Mouse (Mus musculus) gastrocnemius, adult 2 months (tissue): ENCODE measurements around the gene Dbil5. TPM values are rescaled to one million over a fixed set of nuclear protein-coding genes. Genes with fewer than 3 reads are reported as not detected.

Experiments
- DNase-seq: peaks from one replicate; pipeline ENCODE4 v3.0.0; 2022
- H3K27ac ChIP-seq: fragments of 200-600 bp; 2 replicates; pipeline ENCODE4 v1.8.1; 2022; ENCODE audit warnings: mild to moderate bottlenecking
- H3K4me3 ChIP-seq: fragments of 200-600 bp; 2 replicates; pipeline ENCODE4 v1.8.1; 2022; ENCODE audit warnings: mild to moderate bottlenecking, moderate library complexity
- CTCF ChIP-seq: fragments of 200-600 bp; IDR thresholded peaks from 2 replicates; pipeline ENCODE4 v1.8.1; 2022; ENCODE audit warnings: antibody characterized with exemption, mild to moderate bottlenecking, moderate library complexity
- intact Hi-C: fragments of 180-260 bp; cut with DNase I; formaldehyde crosslinking; loops from one replicate; pipeline ENCODE4 v1.15.1; 2025
- total RNA-seq, 2 experiments: library from RNA; stranded (reverse); gene quantifications; 2 replicates each; pipeline ENCODE4 v1.2.3; 2021

The Dbil5 gene
- total RNA-seq, 2 experiments from 2014 or later, result not detected

- no peak for DNase-seq
- peak overlapping the region; percentile 95 for H3K27ac ChIP-seq
- intact Hi-C loops, result no loop called here
- TF ChIP-seq CTCF, result no peak
- peak overlapping the region; percentile 99 for H3K4me3 ChIP-seq
Observed at GRCm38 (mm10) chr11:76243811-76244546, 26.6 kb downstream of the Dbil5 start.

DNA sequence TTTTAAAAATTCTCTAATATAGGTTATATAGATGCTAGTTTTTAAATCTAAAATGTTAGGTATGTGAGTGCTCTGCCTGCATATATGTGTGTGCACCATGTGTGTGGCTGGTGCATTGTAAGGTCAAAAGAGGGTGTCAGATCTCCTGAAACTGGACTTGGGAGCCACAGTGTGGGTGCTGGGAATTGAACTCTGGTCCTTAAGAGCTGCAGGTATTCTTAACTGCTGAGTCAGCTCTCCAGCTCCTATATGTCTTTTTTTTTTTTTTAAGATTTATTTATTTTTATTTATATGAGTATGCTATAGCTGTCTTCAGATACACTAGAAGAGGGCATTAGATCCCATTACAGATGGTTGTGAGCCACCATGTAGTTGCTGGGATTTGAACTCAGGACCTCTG lies 29.0 kb downstream of the Dbil5 start:
- Histone ChIP-seq H3K4me3 (no peak overlapping the region), H3K27ac (no peak overlapping the region)
- intact Hi-C loops, result no loop called here
- no peak for DNase-seq
- no peak for TF ChIP-seq CTCF

GRCm38 (mm10) chr11:76247239-76247638 lies 29.8 kb downstream of the Dbil5 start:
- no peak for DNase-seq

GRCm38 (mm10) chr11:76252036-76252435 lies 34.6 kb downstream of the Dbil5 start:
- DNase-seq, result no peak
- H3K27ac ChIP-seq, result no peak overlapping the region
- no peak for TF ChIP-seq CTCF
- H3K4me3 ChIP-seq, result no peak overlapping the region
- intact Hi-C loops, result loop anchor here (2.0 kb wide), 1 partner anchor 203 kb away; no protein-coding TSS in a partner anchor

More at GRCm38 (mm10) chr11:76247239-76247638, 29.8 kb downstream of the Dbil5 start:
- no peak overlapping the region for H3K4me3 ChIP-seq
- no peak overlapping the region for H3K27ac ChIP-seq
- intact Hi-C loops, result no loop called here
- no peak for TF ChIP-seq CTCF

DNA sequence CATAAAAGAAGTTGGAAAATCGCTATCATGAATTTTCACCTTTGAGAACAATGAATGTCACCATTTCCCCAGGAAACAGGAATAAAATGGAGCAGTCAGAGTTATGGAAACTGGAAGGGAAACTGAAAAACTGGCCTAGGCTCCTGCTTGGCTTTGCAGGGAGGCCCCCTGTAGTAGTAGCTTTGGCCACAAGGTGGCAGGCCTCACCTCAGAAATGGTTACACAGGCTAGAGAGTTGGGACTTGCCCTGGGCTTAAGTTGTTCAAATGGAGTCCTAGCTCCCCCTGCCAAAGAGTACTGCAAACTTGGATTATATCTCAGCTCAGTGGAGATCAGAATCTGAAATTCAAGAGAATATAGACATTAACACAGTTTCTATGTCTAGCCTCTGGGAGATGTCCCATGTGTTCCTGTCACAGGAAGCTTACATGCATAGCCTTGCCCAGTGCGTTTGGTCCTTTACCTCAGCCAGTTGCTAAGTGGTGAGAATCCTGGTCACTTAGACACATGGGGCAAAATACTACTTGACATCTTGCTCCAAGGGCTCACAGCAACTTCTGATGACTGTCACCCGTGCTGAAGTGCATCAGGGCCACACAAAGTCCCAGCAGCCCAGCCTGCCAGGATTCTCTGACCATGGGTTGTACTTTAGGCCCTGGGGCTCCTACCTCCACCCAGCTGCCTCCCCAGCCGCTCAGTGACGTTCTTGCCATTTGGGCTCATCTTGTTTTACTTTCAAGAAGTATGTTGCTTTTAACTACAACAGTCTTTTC lies 35.9 kb downstream of the Dbil5 start:
- H3K27ac ChIP-seq, result peak overlapping the region; percentile 73
- peak; percentile 96 for TF ChIP-seq CTCF
- intact Hi-C loops, result loop anchor here (1.0 to 2.0 kb wide), 3 partner anchors 146 to 201 kb away; partner anchors contain the start of genes Nxn and Timm22
- H3K4me3 ChIP-seq, result no peak overlapping the region
- peak; percentile 90 for DNase-seq

DNA sequence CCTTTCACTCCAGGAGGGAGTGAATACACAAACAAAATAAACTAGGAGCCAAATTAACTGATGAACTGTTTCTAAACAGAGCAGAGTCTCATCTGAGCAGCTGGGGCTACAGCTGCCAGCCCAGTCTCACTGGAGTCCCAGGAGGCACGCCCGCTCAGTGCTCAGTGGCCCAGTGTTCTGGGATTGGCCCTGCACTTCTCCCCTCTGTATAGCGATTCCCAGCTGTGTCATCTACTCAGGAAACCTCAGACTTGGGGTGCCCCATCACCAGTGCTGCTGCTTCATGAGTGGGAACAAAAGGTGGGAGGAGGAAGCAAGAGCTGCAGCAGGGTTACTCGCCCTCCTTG lies 36.5 kb downstream of the Dbil5 start:
- intact Hi-C loops, result loop anchor here (1.0 to 2.0 kb wide), 3 partner anchors 145 to 201 kb away; partner anchors contain the start of genes Nxn and Timm22
- H3K4me3 ChIP-seq, result no peak overlapping the region
- H3K27ac ChIP-seq, result peak overlapping the region; percentile 73
- no peak for TF ChIP-seq CTCF
- no peak for DNase-seq

- intact Hi-C loops, result no loop called here
- DNase-seq, result peak; percentile 58
Observed at GRCm38 (mm10) chr11:76255431-76256001, 38.1 kb downstream of the Dbil5 start.

DNA sequence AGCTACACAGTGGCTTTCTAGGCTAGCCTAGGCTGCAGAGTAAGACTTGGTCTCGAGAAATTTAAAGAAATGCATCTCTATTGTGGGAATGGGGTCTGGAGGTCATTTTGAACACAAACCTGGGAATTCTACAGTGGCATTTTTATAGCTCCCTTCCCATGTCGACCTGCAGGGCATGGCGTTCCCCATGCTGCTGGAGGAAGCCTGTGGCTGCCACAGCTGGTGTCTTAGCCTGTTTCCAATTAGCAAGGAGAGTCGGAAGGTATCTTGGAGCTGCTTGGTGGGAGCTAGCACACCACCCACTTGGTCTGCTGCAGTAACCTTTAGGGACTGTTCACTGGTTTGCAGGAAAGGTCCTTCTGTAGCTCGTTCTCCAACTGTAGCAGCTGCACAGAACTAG lies 38.7 kb downstream of the Dbil5 start:
- Histone ChIP-seq H3K4me3 (no peak overlapping the region), H3K27ac (peak overlapping the region; percentile 73)
- intact Hi-C loops, result no loop called here
- no peak for TF ChIP-seq CTCF
- no peak for DNase-seq

More at GRCm38 (mm10) chr11:76255431-76256001, 38.1 kb downstream of the Dbil5 start:
- no peak for TF ChIP-seq CTCF
- Histone ChIP-seq H3K27ac (peak overlapping the region; percentile 73), H3K4me3 (no peak overlapping the region)

DNA sequence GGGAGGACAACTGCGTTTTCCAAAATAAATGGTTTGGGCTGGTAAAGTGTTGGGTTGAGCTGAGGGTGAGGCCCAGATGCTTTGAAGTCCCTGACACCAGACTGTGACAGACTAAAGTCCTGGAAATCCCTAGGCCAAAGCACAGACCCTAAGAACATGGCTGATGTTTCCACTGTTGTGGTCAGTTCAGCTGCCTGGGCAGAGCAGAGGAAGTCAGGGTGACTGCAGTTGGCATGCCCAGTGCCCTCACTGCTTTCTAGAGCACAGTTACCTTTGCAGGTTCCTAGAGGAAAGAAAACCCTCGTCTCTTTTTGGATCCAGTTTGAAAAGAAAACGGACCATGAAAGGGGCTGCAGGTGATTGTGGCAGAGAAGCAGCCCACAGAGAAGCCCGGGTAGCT lies 40.0 kb downstream of the Dbil5 start:
- intact Hi-C loops, result no loop called here
- TF ChIP-seq CTCF, result no peak
- DNase-seq, result no peak
- no peak overlapping the region for H3K27ac ChIP-seq
- no peak overlapping the region for H3K4me3 ChIP-seq

- DNase-seq, result no peak
- no peak overlapping the region for H3K27ac ChIP-seq
- H3K4me3 ChIP-seq, result no peak overlapping the region
- intact Hi-C loops, result no loop called here
- TF ChIP-seq CTCF, result no peak
Observed at GRCm38 (mm10) chr11:76258511-76258910, 41.1 kb downstream of the Dbil5 start.

- no peak overlapping the region for H3K4me3 ChIP-seq
- no peak for TF ChIP-seq CTCF
- DNase-seq, result no peak
- intact Hi-C loops, result no loop called here
- peak overlapping the region; percentile 46 for H3K27ac ChIP-seq
Observed at GRCm38 (mm10) chr11:76260208-76261050, 43.0 kb downstream of the Dbil5 start.

GRCm38 (mm10) chr11:76261224-76261623 lies 43.8 kb downstream of the Dbil5 start:
- no peak for TF ChIP-seq CTCF
- intact Hi-C loops, result no loop called here
- DNase-seq, result no peak
- no peak overlapping the region for H3K4me3 ChIP-seq
- peak overlapping the region; percentile 38 for H3K27ac ChIP-seq
